Mouse (Mus musculus): ENCODE data around the gene Teddm1b. TPM values are rescaled to one million over a fixed set of nuclear protein-coding genes. Genes with fewer than 3 reads are reported as not detected.

Gene Teddm1b
- 0.10 and 0.11 TPM in 2 replicates for polyA plus RNA-seq (2015; fragmentation: Nextera tagmentation; extraction: Ambion mirVana)

GRCm38 (mm10) chr1:153874045-153874444 is at the start of gene Teddm1b:
Gene Teddm1b, plus strand, starts transcription at chr1:153874345.

GRCm38 (mm10) chr1:153844042-153844441 is 30.1 kb upstream of the Teddm1b start, which contains the start of gene Rgsl1:
Gene Rgsl1, minus strand, starts transcription at chr1:153844142.

GRCm38 (mm10) chr1:153891442-153891841 is 17.3 kb downstream of the Teddm1b start, which contains the start of gene Teddm1a:
Gene Teddm1a, plus strand, starts transcription at chr1:153891742.

DNA sequence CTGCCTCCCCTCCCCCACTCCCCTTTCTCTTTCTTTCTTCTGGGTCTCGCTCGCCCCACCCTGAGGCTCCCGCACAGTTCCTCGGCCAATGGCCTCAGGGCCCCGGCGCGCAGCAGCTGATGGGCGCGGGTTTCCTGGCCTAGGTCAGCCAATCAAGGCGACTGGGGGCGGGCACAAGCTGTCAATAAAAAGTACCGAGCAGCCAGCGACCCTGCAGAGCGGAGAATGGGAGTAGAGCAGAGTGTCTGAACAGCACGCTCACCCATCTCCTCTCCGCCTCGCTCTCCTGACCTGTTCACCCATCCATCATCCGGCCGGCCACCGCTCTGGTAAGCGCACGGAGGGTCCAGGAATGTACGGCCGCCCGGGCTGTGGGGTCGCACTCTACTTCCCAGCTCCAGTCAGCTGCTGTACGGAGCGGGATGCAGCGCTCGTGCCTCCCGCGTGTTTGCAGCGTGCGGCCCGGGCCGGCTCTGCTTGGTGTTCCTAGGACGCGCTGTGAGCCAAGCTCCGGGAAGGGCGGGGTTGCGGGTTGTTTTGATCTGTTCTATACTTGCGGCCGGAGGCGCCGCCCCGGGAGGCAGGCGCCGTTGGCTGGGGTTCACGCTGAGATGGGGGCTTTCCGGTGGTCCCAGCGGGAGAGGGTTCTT is 25.7 kb downstream of the Teddm1b start, which contains the start of the genes Glul and Teddm2:
Gene Glul, plus strand, starts transcription at position 214 of the 650 bp plus-strand sequence.
Gene Teddm2, minus strand, starts transcription at position 498 of the 650 bp plus-strand sequence.

Other genes starting within 250 kb of the Teddm1b start
- gene Rgs8, start 221.3 kb upstream of the Teddm1b start, polyA plus RNA-seq (2015; fragmentation: Nextera tagmentation; extraction: Ambion mirVana): 0.02 and 0.07 TPM in 2 replicates
- gene Rgs16, start 134.0 kb upstream of the Teddm1b start, polyA plus RNA-seq (2015; fragmentation: Nextera tagmentation; extraction: Ambion mirVana): 0.75 and 0.87 TPM in 2 replicates
- 44.9 and 51.2 TPM in 2 replicates for gene Rnasel, start 124.9 kb upstream of the Teddm1b start, polyA plus RNA-seq (2015; fragmentation: Nextera tagmentation; extraction: Ambion mirVana)
- 0.05 TPM in 1 of 2 replicates, not detected in the other for gene Rgsl1, start 30.2 kb upstream of the Teddm1b start, polyA plus RNA-seq (2015; fragmentation: Nextera tagmentation; extraction: Ambion mirVana)
- gene Teddm1a, start 17.4 kb downstream of the Teddm1b start, polyA plus RNA-seq (2015; fragmentation: Nextera tagmentation; extraction: Ambion mirVana): not detected in 2 replicates
- 138 and 152 TPM in 2 replicates for gene Glul, start 25.6 kb downstream of the Teddm1b start, polyA plus RNA-seq (2015; fragmentation: Nextera tagmentation; extraction: Ambion mirVana)
- 0.87 and 0.98 TPM in 2 replicates for gene Teddm2, start 25.9 kb downstream of the Teddm1b start, polyA plus RNA-seq (2015; fragmentation: Nextera tagmentation; extraction: Ambion mirVana)

Measured in spleen, postnatal 0 days (tissue).